Mouse (Mus musculus) heart, postnatal 4 days (tissue): ENCODE results near the gene Prl7a2. TPM values are rescaled to one million over a fixed set of nuclear protein-coding genes. Genes with fewer than 3 reads are reported as not detected.

ENCODE experiments used
- DNase-seq: peaks from one replicate; pipeline ENCODE4 v3.0.0; 2021
- total RNA-seq, 2 experiments: library from RNA; stranded (reverse); gene quantifications; 2 replicates each; pipeline ENCODE4 v1.2.3; 2021

Gene Prl7a2
- not detected for total RNA-seq

- no peak for DNase-seq
These were observed at the start of gene Prl7a2 for GRCm38 (mm10) chr13:27667936-27668335. Gene Prl7a2, minus strand, starts transcription at chr13:27668036.

- DNase-seq, result no peak
These were observed 48.8 kb upstream of the Prl7a2 start, which contains the start of gene Prl7d1 for GRCm38 (mm10) chr13:27716636-27717035. Gene Prl7d1, minus strand, starts transcription at chr13:27716736.

DNA sequence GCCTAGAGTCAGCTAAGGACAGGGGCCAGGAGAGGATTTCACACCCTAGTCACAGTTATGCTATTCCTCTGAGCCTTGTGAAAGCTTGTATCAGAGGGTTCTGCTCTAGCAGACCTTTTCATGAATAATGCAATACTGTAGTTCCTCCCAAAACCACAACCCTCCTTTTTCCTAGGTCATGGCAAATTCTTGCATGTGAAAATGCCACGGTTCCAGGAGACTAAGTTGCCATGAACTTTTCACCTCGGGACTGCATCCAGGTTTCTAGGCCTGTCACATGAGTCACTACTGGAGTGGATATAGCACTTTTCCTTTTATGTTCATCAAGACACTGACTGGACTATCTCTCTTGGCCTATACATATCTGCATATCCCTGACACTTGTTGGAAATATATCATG is 38.7 kb upstream of the Prl7a2 start:
- DNase-seq, result no peak

DNA sequence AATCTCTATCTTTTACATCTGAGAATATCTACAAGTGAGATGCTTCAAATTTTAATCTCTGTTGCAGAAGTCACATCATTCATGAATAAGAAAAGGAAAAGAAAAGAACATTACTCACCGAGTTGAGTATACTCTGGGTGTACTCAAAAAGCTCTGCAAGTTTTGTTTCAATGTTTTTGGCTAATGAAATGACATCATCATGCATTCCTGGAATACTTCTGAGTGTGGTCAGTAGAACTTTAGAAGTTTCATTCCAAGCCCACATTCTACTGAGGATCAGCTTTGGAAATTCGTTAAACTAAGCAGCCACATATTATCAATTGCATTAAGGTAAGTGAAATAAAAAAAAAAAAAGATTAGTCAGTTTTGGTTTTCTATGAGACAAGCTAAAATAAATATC is 7.1 kb downstream of the Prl7a2 start:
- DNase-seq, result no peak

DNA sequence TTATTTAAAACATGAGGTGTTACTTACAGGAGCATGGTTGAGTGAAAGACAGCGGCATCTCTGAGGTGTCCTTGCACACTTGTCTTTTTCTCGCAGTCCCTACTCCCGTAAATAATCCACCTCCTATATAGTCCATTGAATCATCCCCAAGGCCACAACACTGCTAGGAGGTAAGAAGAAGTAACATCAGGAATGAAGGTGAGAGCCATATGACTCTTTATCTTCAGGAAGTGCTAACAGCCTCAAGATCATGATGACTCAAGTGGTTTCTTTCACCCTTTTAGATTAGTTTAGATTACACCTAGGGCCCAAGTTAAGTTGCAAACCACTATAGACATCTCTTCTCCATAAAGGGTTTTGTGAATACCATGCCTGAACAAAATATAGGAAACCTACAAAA is 25.4 kb downstream of the Prl7a2 start, which contains the start of gene Prl7a1:
Gene Prl7a1, minus strand, starts transcription at position 101 of the 400 bp plus-strand sequence.
- DNase-seq, result no peak

DNA sequence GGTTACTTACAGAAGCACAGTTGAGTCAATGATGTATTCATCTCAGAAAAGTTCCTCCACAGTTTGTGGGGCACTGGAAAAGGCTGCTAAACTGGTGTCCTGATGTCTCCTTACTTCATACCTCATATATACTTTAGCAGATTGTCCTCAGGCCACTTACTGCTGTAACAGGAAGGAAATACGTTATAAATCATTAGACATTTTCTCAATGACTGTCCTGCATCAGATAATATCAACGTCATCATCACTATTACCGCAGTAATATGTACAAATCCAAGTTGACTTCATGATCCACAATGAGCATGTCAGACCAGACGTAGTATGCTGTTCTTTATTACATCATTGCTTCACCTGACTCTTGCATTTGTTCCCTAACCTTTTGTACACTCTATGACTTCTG is 57.4 kb downstream of the Prl7a2 start, which contains the start of gene Prl7b1:
Gene Prl7b1, minus strand, starts transcription at position 101 of the 400 bp plus-strand sequence.
- no peak for DNase-seq

Other genes starting within 250 kb of the Prl7a2 start
- gene Prl8a6, start 229.3 kb downstream of the Prl7a2 start, total RNA-seq, result not detected
- gene Prl8a8, start 154.8 kb downstream of the Prl7a2 start, total RNA-seq, result not detected
- not detected for gene Prl8a9, start 103.4 kb downstream of the Prl7a2 start, total RNA-seq
- gene Prl8a1, start 85.9 kb downstream of the Prl7a2 start, total RNA-seq, result not detected
- gene Prl7b1, start 57.5 kb downstream of the Prl7a2 start, total RNA-seq, result not detected
- gene Prl7a1, start 25.5 kb downstream of the Prl7a2 start, total RNA-seq, result not detected
- not detected for gene Prl7d1, start 48.7 kb upstream of the Prl7a2 start, total RNA-seq
- not detected for gene Prl7c1, start 112.8 kb upstream of the Prl7a2 start, total RNA-seq
- not detected for gene Prl2a1, start 133.6 kb upstream of the Prl7a2 start, total RNA-seq
- not detected for gene Prl2c1, start 181.3 kb upstream of the Prl7a2 start, total RNA-seq